Mouse (Mus musculus) MEL-GATA-1-ER (cell line): ENCODE data around the gene Pitpna.

Source experiments
- DNase-seq: peaks from one replicate; pipeline ENCODE4 v3.0.0-alpha.2; 2012; ENCODE audit warnings: low read depth; ENCODE audit errors: extremely low read depth

Pitpna gene

GRCm38 (mm10) chr11:75657841-75658240 lies 69.9 kb downstream of the Pitpna start:
- DNase-seq, result no peak

DNA sequence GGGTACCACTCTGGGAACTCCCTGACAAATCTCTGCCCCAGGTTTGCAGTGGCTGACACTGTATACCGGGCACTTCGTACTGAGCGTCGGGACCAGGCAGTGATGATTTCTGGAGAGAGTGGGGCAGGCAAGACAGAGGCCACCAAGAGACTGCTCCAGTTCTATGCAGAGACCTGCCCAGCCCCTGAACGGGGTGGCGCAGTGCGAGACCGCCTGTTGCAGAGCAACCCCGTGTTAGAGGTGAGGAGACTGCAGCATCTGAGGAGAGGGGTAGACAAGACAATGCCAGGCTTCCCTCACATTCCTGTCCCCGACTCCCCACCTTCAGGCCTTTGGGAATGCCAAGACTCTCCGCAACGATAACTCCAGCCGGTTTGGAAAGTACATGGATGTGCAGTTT lies 70.4 kb downstream of the Pitpna start:
- no peak for DNase-seq

DNA sequence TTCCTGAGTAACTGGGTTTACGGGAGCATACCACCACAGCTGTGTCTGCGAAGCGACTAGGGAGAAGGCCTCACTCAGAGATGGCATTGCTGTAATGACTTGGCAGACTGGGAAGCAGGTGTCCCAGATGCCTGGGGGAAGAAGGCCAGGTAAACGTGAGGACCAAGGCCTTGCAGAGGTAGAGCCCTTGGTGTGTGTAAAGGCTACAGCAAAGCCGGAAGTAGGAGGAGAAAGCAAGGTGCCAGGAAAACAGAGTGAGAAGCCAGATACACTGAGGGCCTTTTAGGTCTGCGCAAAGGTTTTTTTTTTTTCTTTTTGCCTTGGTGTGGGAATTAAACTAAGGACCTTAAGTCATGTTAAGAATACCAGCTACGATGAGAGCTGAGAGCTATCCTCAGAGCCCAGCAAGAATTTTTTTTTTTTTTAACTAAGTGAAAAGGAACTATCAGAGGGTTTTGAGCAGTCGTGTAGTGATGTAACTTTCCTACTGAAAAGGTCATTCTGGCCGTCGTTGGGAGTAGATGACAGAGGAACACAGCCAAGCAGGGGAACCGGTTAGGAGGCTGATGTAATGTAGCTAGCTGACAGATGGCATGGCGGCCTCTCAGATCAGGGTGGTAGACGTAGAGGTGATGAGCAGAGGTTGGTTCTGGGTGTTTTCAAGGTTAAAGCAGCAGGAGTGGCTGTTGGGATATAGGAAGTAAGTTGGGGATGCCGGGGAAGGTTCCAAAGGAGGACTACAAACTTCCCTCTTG lies 71.3 kb downstream of the Pitpna start:
- no peak for DNase-seq

DNA sequence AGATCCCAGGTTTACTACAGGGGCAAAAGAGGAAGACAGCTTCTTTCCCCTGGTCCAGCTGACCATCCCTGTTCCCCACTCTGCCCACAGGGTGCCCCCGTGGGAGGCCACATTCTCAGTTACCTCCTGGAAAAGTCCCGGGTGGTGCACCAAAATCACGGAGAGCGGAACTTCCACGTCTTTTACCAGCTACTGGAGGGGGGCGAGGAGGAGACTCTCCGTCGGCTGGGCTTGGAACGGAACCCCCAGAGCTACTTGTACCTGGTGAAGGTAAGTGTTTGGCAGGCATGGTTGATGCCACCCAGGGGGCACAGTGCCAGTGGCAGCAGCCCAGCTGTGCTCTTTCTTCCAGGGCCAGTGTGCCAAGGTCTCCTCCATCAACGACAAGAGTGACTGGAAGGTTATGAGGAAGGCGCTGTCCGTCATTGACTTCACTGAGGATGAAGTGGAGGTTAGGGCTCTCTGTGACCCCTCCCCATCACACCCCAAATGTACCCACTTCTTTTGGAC lies 72.2 kb downstream of the Pitpna start:
- no peak for DNase-seq

GRCm38 (mm10) chr11:75660941-75661800 lies 73.3 kb downstream of the Pitpna start:
- DNase-seq, result no peak

GRCm38 (mm10) chr11:75662131-75662530 lies 74.2 kb downstream of the Pitpna start:
- DNase-seq, result no peak

DNA sequence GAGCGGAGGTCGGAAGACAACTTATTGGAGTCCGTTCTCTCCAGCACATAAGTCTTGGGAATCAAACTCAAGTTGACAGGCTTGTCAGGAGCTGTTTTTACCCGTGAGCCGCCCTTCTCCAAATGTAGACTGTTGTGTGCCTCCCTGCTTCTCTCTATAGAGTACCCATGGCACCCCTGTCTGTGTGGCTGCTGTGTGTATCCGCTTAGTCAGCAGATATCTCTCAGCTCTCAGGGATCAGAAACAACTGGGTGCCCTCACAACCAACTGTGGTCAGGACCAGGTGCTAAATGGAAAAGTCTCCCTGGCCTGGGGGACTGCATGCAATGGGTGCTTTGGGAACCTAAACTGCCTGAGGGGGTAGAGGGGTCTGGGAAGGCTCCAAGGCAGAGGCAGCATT lies 78.4 kb downstream of the Pitpna start:
- DNase-seq, result no peak

GRCm38 (mm10) chr11:75668621-75669020 lies 80.7 kb downstream of the Pitpna start:
- DNase-seq, result no peak

DNA sequence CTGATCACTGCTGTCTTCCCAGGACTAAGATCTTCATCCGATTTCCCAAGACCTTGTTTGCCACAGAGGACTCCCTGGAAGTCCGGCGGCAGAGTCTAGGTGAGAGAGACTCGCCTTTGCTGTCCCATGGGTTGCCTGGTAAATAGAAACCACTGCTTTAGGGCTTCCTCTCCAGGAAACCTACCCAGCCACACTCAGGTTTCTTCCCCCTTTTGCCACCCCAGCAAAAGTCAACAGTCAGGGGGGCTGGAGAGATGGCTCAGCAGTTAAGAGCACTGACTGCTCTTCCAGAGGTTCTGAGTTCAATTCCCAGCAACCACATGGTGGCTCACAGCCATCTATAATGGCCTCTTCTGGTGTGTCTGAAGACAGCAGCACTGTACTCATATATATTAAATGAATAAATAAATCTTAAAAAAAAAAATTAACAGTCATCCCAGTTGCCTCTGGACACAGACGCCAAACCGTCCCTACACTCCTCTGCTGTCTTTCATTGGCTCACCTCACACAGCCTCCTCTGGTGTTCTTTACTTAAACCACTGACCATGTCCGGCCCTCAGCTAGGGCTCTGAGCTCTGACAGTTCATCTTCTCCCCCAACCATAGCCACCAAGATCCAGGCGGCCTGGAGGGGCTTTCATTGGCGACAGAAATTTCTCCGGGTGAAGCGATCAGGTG lies 81.4 kb downstream of the Pitpna start:
- DNase-seq, result no peak

GRCm38 (mm10) chr11:75669853-75670200 lies 81.9 kb downstream of the Pitpna start:
- DNase-seq, result no peak

DNA sequence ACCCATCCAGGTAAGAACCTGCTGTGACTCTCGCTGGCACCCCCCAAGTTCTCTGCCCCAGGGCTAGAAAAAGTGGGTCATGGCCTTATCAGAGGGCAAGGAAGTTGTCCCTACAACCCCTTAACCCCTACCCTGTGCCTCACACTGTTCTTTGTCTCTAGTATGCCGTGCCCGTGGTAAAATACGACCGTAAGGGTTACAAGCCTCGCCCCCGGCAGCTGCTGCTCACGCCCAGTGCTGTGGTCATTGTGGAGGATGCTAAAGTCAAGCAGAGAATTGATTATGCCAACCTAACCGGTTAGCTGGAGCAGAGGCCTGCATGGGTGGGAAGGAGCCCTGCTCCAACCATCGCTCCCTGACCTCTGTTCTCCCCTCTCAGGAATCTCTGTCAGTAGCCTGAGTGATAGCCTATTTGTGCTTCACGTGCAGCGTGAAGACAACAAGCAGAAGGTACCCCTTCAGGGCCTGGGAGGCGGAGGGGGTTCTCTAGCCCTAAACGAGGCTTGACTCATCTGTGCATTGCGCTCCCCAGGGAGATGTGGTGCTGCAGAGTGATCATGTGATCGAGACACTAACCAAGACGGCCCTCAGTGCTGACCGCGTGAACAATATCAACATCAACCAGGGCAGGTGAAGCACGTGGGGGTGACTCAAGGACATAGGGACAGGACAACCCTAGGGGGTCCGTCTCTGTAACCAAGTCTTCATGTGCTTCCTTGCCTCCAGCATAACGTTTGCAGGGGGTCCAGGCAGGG lies 83.7 kb downstream of the Pitpna start:
- DNase-seq, result no peak

DNA sequence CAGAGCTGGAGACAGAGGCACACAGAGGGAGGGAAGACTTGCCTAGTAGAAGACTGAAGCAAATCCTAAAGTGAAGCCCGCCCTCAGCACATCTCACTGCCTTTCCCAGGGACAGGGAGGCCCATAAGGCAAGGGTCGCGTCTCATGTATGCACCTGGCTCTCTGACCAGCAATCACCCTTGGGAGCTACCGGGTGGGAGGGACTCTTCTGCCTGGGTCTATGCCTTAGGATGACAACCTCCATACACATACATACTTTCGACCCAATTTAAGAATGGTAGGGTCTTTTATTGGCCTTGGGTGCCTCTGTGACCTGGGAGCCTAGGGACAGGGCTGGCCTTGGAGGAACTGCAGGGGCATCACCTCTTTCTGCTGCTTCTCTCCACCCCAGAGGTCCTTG lies 85.5 kb downstream of the Pitpna start:
- DNase-seq, result no peak

GRCm38 (mm10) chr11:75674875-75675274 lies 87.0 kb downstream of the Pitpna start:
- no peak for DNase-seq

DNA sequence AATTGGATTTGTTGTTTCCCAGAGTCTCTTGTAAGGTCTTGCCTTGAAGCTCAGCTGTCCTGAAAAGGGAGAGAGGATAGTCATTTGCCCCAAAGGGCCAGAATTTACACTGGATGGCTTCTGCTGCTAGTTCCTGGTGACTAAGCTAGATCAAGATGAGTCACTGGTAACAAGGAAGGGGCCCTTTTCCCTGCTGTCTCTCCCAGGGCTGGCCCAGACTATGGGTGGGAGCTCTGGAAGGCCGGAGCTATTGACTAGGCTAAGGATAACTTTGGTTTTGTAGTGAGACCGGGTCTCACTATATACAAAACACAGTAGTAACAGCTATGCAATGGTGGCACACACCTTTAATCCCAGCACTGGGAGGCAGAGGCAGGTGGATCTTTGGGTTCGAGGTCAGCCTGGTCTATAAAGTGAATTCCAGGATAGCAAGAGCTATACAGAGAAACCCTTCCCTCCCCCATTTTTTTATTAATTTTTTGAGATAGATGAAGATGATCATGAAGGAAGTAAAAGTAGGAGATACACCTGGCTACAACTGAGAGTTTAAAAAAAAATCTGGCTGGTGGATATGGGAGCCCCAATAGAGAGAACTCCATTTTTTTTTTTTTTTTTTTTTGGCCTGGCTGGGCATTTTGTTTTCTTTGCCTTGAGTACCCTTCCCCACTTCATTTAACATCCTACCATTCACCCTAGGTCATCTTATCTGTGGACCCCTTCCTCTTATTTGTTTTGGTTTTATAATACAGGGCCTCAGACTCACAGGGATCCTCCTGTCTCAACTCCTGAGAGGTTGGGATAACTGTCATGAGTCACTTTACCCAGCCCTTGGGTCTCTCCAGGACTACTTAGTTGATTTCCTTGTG lies 90.2 kb downstream of the Pitpna start:
- no peak for DNase-seq
